Mouse (Mus musculus) kidney, embryonic 16.5 days (tissue): ENCODE data around the gene Morn1. TPM values are rescaled to one million over a fixed set of nuclear protein-coding genes. Genes with fewer than 3 reads are reported as not detected.

Experiments used
- ATAC-seq: fragments of 200-750 bp; cut with Nextera tagmentation; 2 replicates; pipeline ENCODE4 v1.8.0; 2017; ENCODE audit warnings: moderate TSS enrichment; ENCODE audit not compliant: low FRiP score, low TSS enrichment
- H3K27ac ChIP-seq: fragments of 300-500 bp; sonication (generic); 2 replicates; pipeline ENCODE4 v1.5.1; 2014; ENCODE audit warnings: low read length
- H3K27me3 ChIP-seq: fragments of 300-500 bp; sonication (generic); 2 replicates; pipeline ENCODE4 v1.6.1; 2014; ENCODE audit warnings: low read length, control low read depth, mixed read lengths; ENCODE audit not compliant: insufficient read depth
- H3K36me3 ChIP-seq: fragments of 300-500 bp; sonication (generic); 2 replicates; pipeline ENCODE4 v1.6.1; 2014; ENCODE audit warnings: low read length, control low read depth, mixed read lengths; ENCODE audit not compliant: insufficient read depth
- H3K4me1 ChIP-seq: fragments of 300-500 bp; sonication (generic); 2 replicates; pipeline ENCODE4 v1.6.1; 2014; ENCODE audit warnings: low read length, control low read depth, mixed read lengths; ENCODE audit not compliant: insufficient read depth
- H3K4me2 ChIP-seq: fragments of 300-500 bp; sonication (generic); replicated peaks from 2 replicates; pipeline ENCODE4 v1.6.1; 2014; ENCODE audit warnings: low read depth, low read length
- H3K4me3 ChIP-seq: fragments of 300-500 bp; sonication (generic); 2 replicates; pipeline ENCODE4 v1.5.1; 2014; ENCODE audit warnings: mild to moderate bottlenecking, low read length
- H3K9ac ChIP-seq: fragments of 300-500 bp; sonication (generic); replicated peaks from 2 replicates; pipeline ENCODE4 v1.6.1; 2014; ENCODE audit warnings: low read length
- H3K9me3 ChIP-seq: fragments of 300-500 bp; sonication (generic); 2 replicates; pipeline ENCODE4 v1.6.1; 2016; ENCODE audit warnings: low read length, control low read depth
- WGBS: fragments of 180-500 bp; shearing (Covaris S2); extraction: QIAGEN DNeasy Blood & Tissue Kit; methylation state at CpG from one replicate; pipeline ENCODE4 v1.1.7; 2014; 5-methylcytosine and 5-hydroxymethylcytosine counted together
- polyA plus RNA-seq: library from polyadenylated mRNA; unstranded; fragments of >200 nt; fragmentation: Nextera tagmentation; extraction: Ambion mirVana; gene quantifications from 2 replicates; pipeline ENCODE4 v1.2.1, GENCODE M21; 2015

Morn1 gene
- polyA plus RNA-seq, 1 experiment from 2014 or later, result 7.0 TPM

GRCm38 (mm10) chr4:155188803-155189202, 102.4 kb downstream of the Morn1 start:
- Histone ChIP-seq H3K27me3 (no peaks in the 10 kb centered on the region), H3K27ac (peak overlapping the region; percentile 71), H3K4me2 (no peak overlapping the region), H3K4me1 (peaks cover 91% of the 10 kb centered on the region), H3K36me3 (no peaks in the 10 kb centered on the region), H3K4me3 (no peak overlapping the region), H3K9me3 (no peaks in the 10 kb centered on the region), H3K9ac (peak overlapping the region; percentile 24; the same call in 1 of the 2 replicates)
- no peak for ATAC-seq

DNA sequence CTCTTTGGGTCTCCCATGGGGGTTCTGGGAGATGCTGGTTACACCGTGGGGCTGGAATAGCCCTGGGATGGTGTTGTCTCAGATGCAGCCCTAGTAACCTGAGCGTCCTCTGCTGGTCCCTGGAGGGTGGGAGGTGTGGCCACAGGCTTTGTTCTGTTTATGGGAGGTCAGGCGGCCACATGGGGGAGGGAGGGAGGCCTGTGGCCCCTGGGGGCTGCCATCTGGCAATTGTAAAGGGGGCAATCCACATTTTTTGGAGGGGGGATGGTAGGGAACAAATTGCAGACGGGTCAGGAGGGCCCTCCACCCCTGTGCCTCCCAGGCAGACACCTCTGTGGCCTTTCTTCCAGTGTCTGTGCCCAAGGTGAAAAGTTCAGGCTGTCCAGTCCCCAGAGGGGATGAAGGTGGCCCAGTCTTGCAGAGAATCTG, 103.3 kb downstream of the Morn1 start:
- Histone ChIP-seq H3K27me3 (no peaks in the 10 kb centered on the region), H3K4me2 (no peak overlapping the region), H3K4me1 (peaks cover 82% of the 10 kb centered on the region), H3K4me3 (no peak overlapping the region), H3K9me3 (no peaks in the 10 kb centered on the region), H3K36me3 (no peaks in the 10 kb centered on the region), H3K27ac (peak overlapping the region; percentile 69), H3K9ac (no peak overlapping the region)
- 3% methylated on average over 4 of the region's 4 CpGs for WGBS
- ATAC-seq, result peak; percentile 68

DNA sequence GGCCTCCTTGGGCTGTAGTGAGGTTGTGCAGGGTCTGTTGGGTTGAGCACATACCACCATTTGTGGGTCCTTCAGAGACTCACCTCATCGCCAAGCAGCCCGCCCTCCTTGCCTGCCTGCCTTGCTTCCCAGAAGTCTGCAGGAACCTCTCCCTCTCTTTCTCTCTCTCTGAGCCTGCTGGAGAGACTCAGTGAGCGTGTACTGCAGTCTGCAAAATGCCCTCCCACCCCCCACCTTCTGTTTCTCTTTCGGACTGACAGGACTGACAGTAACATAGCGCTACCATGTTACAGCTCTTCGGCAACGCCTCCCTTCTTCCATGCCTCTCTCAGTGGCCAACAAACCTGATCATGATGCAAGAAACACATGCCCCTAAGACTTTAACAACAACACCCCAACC, 103.9 kb downstream of the Morn1 start:
- ATAC-seq, result peak; percentile 9; the same call in 1 of the 2 replicates
- Histone ChIP-seq H3K4me2 (no peak overlapping the region), H3K27ac (peak overlapping the region; percentile 63; the same call in 1 of the 2 replicates), H3K4me1 (peaks cover 80% of the 10 kb centered on the region), H3K36me3 (no peaks in the 10 kb centered on the region), H3K9ac (no peak overlapping the region), H3K4me3 (no peak overlapping the region), H3K9me3 (no peaks in the 10 kb centered on the region), H3K27me3 (no peaks in the 10 kb centered on the region)
- 30% methylated on average over 7 of the region's 7 CpGs for WGBS

Other genes with a start within 250 kb of the Morn1 start
- 0.24 and 0.59 TPM in 2 replicates for gene Ttc34, start 249.1 kb upstream of the Morn1 start, polyA plus RNA-seq
- 0.17 TPM in 1 of 2 replicates, not detected in the other for gene Mmel1, start 217.0 kb upstream of the Morn1 start, polyA plus RNA-seq
- 39.1 and 42.2 TPM in 2 replicates for gene Fam213b, start 187.4 kb upstream of the Morn1 start, polyA plus RNA-seq
- 0.74 and 0.95 TPM in 2 replicates for gene Tnfrsf14, start 158.0 kb upstream of the Morn1 start, polyA plus RNA-seq
- gene Hes5, start 125.7 kb upstream of the Morn1 start, polyA plus RNA-seq, result 17.2 and 20.1 TPM in 2 replicates
- gene Pank4, start 122.5 kb upstream of the Morn1 start, polyA plus RNA-seq, result 51.9 and 53.8 TPM in 2 replicates
- gene Plch2, start 29.8 kb upstream of the Morn1 start, polyA plus RNA-seq, result 3.6 and 3.8 TPM in 2 replicates
- 26.3 and 27.3 TPM in 2 replicates for gene Pex10, start 19.6 kb upstream of the Morn1 start, polyA plus RNA-seq
- 158 and 162 TPM in 2 replicates for gene Rer1, start 195 bp upstream of the Morn1 start, polyA plus RNA-seq
- 14.5 and 15.9 TPM in 2 replicates for gene Ski, start 136.0 kb downstream of the Morn1 start, polyA plus RNA-seq
- gene Faap20, start 163.2 kb downstream of the Morn1 start, polyA plus RNA-seq, result 77.4 and 77.8 TPM in 2 replicates